Mouse (Mus musculus) liver, adult 2 months (tissue): Measurements from ENCODE around the gene Phf21a. TPM values are rescaled to one million over a fixed set of nuclear protein-coding genes. Genes with fewer than 3 reads are reported as not detected.

Experiments used
- DNase-seq: peaks from one replicate; pipeline ENCODE4 v3.0.0-alpha.2; 2011; ENCODE audit warnings: low read depth, low spot score; ENCODE audit errors: extremely low read depth
- H3K27ac ChIP-seq: fragments of 200-500 bp; replicated peaks from 2 replicates; pipeline ENCODE4 v1.5.1; 2012; ENCODE audit warnings: low read depth, mild to moderate bottlenecking, control low read depth, inconsistent platforms, low read length; ENCODE audit not compliant: insufficient read depth
- H3K27me3 ChIP-seq: fragments of 200-500 bp; 2 replicates; pipeline ENCODE4 v1.6.1; 2012; ENCODE audit warnings: mild to moderate bottlenecking, moderate library complexity, low read length, inconsistent platforms; ENCODE audit not compliant: control insufficient read depth, insufficient read depth
- H3K36me3 ChIP-seq: fragments of 200-500 bp; 2 replicates; pipeline ENCODE4 v1.6.1; 2012; ENCODE audit warnings: low read length, inconsistent platforms; ENCODE audit not compliant: control insufficient read depth, insufficient read depth
- H3K4me1 ChIP-seq: fragments of 200-500 bp; 2 replicates; pipeline ENCODE4 v1.6.1; 2011; ENCODE audit warnings: low read length; ENCODE audit not compliant: control insufficient read depth, insufficient read depth
- H3K4me3 ChIP-seq: fragments of 200-500 bp; 2 replicates; pipeline ENCODE4 v1.5.1; 2011; ENCODE audit warnings: low read depth, mild to moderate bottlenecking, control low read depth, low read length, moderate library complexity; ENCODE audit not compliant: insufficient read depth
- H3K79me2 ChIP-seq: fragments of 200-500 bp; 2 replicates; pipeline ENCODE4 v1.6.1; 2012; ENCODE audit warnings: inconsistent platforms, mild to moderate bottlenecking, low read length, moderate library complexity; ENCODE audit not compliant: control insufficient read depth, insufficient read depth
- H3K9ac ChIP-seq: fragments of 200-500 bp; 2 replicates; pipeline ENCODE4 v1.6.1; 2012; ENCODE audit warnings: low read depth, mild to moderate bottlenecking, control low read depth, inconsistent platforms, low read length
- CTCF ChIP-seq: fragments of 200-500 bp; IDR thresholded peaks from 2 replicates; pipeline ENCODE4 v1.5.1; 2011; ENCODE audit warnings: low read depth, low read length, control low read depth
- POLR2A ChIP-seq: fragments of 200-500 bp; IDR thresholded peaks from 2 replicates; pipeline ENCODE4 v1.6.1; 2011; ENCODE audit warnings: low read length, control low read depth; ENCODE audit not compliant: insufficient read depth; ENCODE audit errors: extremely low read depth
- WGBS: fragments of 180-500 bp; shearing (Covaris S2); methylation state at CpG from one replicate; pipeline ENCODE4 v1.1.7; 2018; 5-methylcytosine and 5-hydroxymethylcytosine counted together
- polyA plus RNA-seq: library from polyadenylated mRNA; depleted of rRNA; stranded (reverse); fragments of >200 nt; gene quantifications from 2 replicates; pipeline ENCODE4 v1.2.3, GENCODE M21; 2012
- total RNA-seq: library from RNA; depleted of rRNA; stranded (reverse); fragments of >200 nt; gene quantifications from 2 replicates; pipeline ENCODE4 v1.2.3, GENCODE M21; 2014

Phf21a gene
- total and polyA plus RNA-seq, 2 experiments: 11.4 to 14.5 TPM

DNA sequence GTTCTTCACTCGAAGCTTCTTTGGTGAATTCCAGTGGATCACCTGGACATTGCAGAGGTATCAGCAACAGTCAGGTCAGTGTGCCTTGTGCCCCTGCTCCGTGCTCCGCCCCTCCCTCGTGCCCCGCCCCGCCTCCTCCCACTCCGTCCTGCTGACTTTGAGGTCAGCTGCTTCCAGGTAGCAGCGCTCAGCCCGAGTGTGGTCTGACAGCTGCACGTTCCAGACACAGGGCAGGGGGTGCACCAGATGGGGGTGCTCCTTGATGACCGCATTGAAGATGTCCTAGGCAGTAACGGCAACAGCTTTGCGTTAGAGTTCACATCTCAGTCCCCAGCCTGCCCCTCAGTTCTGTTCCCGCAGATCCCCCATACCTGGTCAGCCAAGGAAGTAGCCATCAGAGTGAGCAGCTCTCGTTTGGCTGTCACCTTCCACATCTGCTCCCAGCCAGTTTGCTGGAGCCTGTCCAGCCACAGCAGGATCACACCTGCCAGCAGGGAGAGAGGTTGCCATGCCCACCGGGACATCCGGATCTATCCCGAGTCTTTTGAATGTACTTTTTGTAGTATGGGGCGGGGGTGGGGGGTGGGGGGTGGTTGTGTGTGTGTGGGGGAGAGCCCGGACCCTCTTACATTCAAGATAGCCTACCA is 274.6 kb downstream of the Phf21a start:
- Histone ChIP-seq H3K9ac (no peak overlapping the region), H3K79me2 (no peaks in the 10 kb centered on the region), H3K4me1 (peaks cover 1% of the 10 kb centered on the region; the same call in 1 of the 2 replicates), H3K4me3 (no peak overlapping the region), H3K36me3 (no peaks in the 10 kb centered on the region), H3K27ac (no peak overlapping the region), H3K27me3 (no peaks in the 10 kb centered on the region)
- DNase-seq: no peak
- whole genome bisulfite sequencing: 34% methylated on average over 20 of the region's 20 CpGs
- TF ChIP-seq CTCF: no peak
- no peak for TF ChIP-seq POLR2A

DNA sequence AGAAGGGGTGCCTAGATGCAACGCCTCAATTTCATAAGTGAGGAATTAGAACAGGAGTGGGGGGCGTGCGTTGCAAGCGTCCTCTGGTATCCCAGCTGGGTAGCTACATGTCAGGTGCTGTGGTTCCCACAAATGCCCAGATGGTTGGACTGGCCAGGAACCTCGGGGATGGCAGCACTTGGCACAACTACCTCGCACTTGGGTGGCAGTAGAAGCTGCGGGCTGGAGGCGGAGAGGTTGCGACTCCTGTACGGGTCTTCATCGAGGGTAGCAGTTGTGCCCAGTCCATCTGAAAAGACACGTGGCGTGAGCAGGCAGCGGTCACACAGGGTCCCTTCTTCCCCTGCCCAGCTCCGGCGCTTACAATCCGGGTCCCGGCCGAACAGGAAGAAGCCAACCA is 277.5 kb downstream of the Phf21a start:
- Histone ChIP-seq H3K27ac (no peak overlapping the region), H3K79me2 (no peaks in the 10 kb centered on the region), H3K9ac (peak overlapping the region; percentile 68), H3K4me3 (peak overlapping the region; percentile 55; the same call in 1 of the 2 replicates), H3K36me3 (no peaks in the 10 kb centered on the region), H3K27me3 (no peaks in the 10 kb centered on the region), H3K4me1 (peaks cover 4% of the 10 kb centered on the region; the same call in 1 of the 2 replicates)
- TF ChIP-seq CTCF (no peak), POLR2A (no peak)
- 24% methylated on average over 19 of the region's 19 CpGs for WGBS
- DNase-seq: no peak

DNA sequence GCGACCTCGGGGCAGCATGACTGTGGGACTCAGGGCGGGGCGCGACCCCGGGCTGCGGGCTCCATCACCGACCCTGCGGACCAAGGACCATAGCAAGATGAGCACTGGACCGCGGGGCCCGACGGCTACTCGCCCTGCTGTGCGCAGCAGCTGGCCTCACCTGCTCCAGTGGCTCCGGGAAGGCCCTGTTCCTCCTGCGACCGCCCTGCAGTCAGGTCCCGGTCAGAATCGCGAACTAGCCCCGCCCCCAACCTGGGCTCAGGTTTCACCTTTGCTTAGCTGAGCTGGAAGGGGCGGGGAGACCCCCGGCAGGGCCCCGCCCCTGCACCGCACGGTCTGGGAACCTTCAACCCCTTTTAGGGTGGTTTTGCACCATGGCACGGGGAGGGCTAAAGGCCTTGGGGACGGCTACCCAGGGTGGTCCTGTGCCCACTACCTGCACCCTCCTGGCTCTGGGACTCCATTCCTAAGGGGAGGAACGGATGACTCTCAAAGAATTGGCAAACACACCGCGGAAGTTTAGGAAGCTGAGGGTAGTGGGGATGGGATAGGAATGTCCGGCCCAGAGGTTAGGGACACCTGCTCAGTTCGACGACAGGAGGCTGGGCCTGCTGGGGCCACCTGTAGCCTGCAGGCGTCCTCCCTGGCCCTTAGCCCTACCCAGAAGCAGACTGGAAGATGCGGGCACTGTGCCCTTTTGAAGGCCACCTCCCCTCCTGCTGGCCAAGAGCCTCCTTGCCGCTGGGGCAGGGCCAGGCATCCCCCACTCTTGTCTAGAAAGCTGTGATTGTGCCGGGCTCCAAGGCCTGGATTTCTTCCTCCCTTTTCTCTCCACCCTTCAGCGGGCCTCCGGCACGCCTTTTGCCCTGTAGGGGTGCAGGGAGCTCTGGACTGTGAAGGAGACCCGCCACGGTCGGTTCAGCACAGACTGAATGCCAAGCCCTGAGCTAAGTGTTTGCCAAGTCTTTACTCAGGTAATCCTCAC is 278.2 kb downstream of the Phf21a start:
- no peak for DNase-seq
- H3K79me2 ChIP-seq: peaks cover 4% of the 10 kb centered on the region; the same call in 1 of the 2 replicates
- TF ChIP-seq CTCF: no peak
- no peak for TF ChIP-seq POLR2A
- H3K27ac ChIP-seq: no peak overlapping the region
- H3K36me3 ChIP-seq: no peaks in the 10 kb centered on the region
- no peaks in the 10 kb centered on the region for H3K27me3 ChIP-seq
- peak overlapping the region; percentile 55 for H3K4me3 ChIP-seq
- peaks cover 4% of the 10 kb centered on the region; the same call in 1 of the 2 replicates for H3K4me1 ChIP-seq
- WGBS: 14% methylated on average over 45 of the region's 45 CpGs
- H3K9ac ChIP-seq: peak overlapping the region; percentile 68

DNA sequence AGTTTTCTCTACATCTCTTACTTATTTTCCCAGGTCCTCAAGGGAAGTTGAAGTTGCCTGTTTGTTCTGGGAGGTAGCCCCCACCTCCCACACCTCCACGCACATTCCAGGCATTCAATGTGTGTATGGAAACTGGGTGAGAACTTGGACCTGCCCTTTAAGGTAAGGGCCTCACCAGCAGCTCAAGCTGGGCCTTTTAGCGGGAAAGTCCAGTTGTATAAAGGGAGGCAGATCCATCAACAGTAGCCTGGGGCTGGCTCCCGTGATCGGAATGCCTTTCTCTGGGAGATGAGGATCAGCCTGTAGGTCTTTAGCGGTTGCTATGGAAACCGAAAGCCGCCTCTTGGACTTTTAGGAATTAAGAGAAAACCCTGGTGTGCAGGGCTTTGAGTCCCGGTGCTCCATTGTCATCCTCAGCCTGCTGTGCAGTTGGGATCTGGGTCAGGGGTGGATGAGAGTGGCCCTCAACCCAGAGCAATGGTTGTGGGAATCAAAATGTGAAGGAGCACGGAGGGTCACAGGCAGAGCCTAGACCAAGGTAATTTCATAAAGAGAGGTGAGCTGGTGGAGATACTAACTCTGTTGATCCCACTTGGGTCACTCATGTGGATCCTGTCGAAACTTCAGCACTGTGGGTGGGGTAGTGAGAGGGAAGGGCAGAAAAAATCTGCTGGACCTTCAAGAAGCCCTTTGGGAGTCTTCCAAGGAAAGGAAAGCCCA is 279.2 kb downstream of the Phf21a start:
- no peak overlapping the region for H3K27ac ChIP-seq
- WGBS: 79% methylated on average over 10 of the region's 10 CpGs
- TF ChIP-seq CTCF (no peak), POLR2A (no peak)

DNA sequence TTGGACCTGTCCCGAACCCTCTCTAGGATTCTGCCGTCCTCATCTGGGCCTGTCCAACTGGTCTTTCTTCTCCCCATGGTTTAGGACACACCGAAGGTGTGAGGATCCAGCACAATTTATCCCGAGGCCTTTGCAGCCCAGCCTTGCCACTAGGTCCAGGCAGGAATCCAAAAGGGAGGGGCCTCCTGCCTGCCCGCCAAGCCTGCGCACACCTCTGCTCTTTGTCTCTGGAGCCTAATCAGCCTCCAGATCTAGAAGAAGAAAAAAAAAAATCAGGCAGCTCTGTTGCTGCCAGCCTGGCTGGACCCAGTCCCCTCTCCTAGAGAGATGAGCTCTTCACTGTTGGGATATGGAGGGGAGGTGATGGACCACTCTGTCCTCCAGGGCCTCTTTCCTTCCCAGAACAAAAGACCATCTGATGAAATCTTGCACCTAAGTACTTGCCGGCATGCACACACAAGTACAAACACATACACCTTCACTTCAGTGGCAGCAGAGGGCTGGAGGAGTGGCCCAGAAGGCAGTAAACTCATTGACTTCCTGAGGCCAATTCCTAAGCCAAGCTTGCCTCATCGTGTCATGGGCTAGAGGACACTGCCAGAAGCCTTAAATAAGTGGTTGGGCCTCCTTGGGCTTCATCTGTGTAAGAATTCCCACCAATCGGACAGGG is 280.0 kb downstream of the Phf21a start:
- H3K36me3 ChIP-seq: peaks cover 3% of the 10 kb centered on the region; the same call in 1 of the 2 replicates
- H3K4me3 ChIP-seq: no peak overlapping the region
- H3K27me3 ChIP-seq: no peaks in the 10 kb centered on the region
- DNase-seq: peak; percentile 62
- WGBS: 30% methylated on average over 9 of the region's 9 CpGs
- no peak for TF ChIP-seq CTCF
- H3K4me1 ChIP-seq: peaks cover 8% of the 10 kb centered on the region; the same call in 1 of the 2 replicates
- H3K79me2 ChIP-seq: peaks cover 6% of the 10 kb centered on the region; the same call in 1 of the 2 replicates
- H3K9ac ChIP-seq: no peak overlapping the region
- H3K27ac ChIP-seq: no peak overlapping the region

More for the DNA sequence above, 279.2 kb downstream of the Phf21a start:
- H3K9ac ChIP-seq: no peak overlapping the region
- H3K27me3 ChIP-seq: no peaks in the 10 kb centered on the region
- H3K4me1 ChIP-seq: peaks cover 8% of the 10 kb centered on the region; the same call in 1 of the 2 replicates
- H3K36me3 ChIP-seq: no peaks in the 10 kb centered on the region
- no peak for DNase-seq
- H3K4me3 ChIP-seq: no peak overlapping the region
- peaks cover 6% of the 10 kb centered on the region; the same call in 1 of the 2 replicates for H3K79me2 ChIP-seq
